Mouse (Mus musculus) right cerebral cortex, adult 18-20 months (tissue): ENCODE measurements at regions not wholly inside any gene's neighbourhood (a gene's known extent, or its start where the extent isn't known, plus 50 kb on each side); places are given as distances from the start of the nearest gene placed in this dataset.

Source experiments
- DNase-seq: peaks from one replicate; pipeline ENCODE4 v3.0.0; 2022; ENCODE audit warnings: mixed read lengths

DNA sequence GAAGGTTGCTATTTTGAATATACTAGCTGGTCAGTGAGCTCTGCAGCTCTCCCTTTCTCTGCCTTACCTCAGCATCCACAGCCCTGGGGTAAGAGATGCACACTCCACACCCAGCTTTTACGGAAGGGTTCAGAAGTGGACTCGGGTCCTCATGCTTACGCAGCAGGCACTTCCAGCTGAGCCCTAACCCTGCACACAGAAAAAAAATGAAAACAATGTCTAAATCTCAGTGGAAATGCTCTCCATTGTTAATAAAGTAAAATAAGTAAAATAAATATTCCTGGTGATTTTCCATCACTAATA is 70.3 kb upstream of the Gas2 start:
- DNase-seq = no peak
